Mouse (Mus musculus) liver, embryonic 14.5 days (tissue): ENCODE data around the gene Plg. TPM values are rescaled to one million over a fixed set of nuclear protein-coding genes. Genes with fewer than 3 reads are reported as not detected.

Experiments
- ATAC-seq: fragments of 200-750 bp; cut with Nextera tagmentation; 2 replicates; pipeline ENCODE4 v1.8.0; 2017; ENCODE audit warnings: moderate number of reproducible peaks, mild to moderate bottlenecking, moderate library complexity; ENCODE audit not compliant: insufficient read depth
- DNase-seq, 3 experiments: peaks; one replicate each; pipeline ENCODE4 v3.0.0-alpha.2; 2012 to 2013; ENCODE audit warnings: low read depth in 3 of 3, low spot score in 3 of 3
- H3K27ac ChIP-seq: fragments of 300-500 bp; sonication (generic); 2 replicates; pipeline ENCODE4 v1.5.1; 2014; ENCODE audit warnings: moderate library complexity, mild to moderate bottlenecking, control low read depth, inconsistent platforms
- H3K27me3 ChIP-seq: fragments of 300-500 bp; sonication (generic); 2 replicates; pipeline ENCODE4 v1.6.1; 2014; ENCODE audit warnings: mild to moderate bottlenecking, low read length, moderate library complexity; ENCODE audit not compliant: control insufficient read depth, insufficient read depth
- H3K36me3 ChIP-seq: fragments of 300-500 bp; sonication (generic); replicated peaks from 2 replicates; pipeline ENCODE4 v1.6.1; 2014; ENCODE audit warnings: low read depth; ENCODE audit not compliant: control insufficient read depth, insufficient read depth
- H3K4me1 ChIP-seq, 2 experiments: fragments of 200-500 bp in 1 of 2; fragments of 300-500 bp in 1 of 2; sonication (generic) in 1 of 2; replicated peaks; 2 replicates each; pipeline ENCODE4 v1.6.1; 2012 to 2014; ENCODE audit warnings: antibody characterized with exemption in 1 of 2, inconsistent platforms in 1 of 2, low read length in 1 of 2; ENCODE audit not compliant: control insufficient read depth in 2 of 2, insufficient read depth in 2 of 2
- H3K4me2 ChIP-seq: fragments of 300-500 bp; sonication (generic); 2 replicates; pipeline ENCODE4 v1.6.1; 2014; ENCODE audit warnings: low read depth, mild to moderate bottlenecking, control low read depth, moderate library complexity
- H3K4me3 ChIP-seq, 2 experiments: fragments of 200-500 bp in 1 of 2; fragments of 300-500 bp in 1 of 2; sonication (generic) in 1 of 2; 2 replicates each; pipeline ENCODE4 v1.5.1; 2012 to 2014; ENCODE audit warnings: low read depth in 2 of 2, low read length in 2 of 2, mild to moderate bottlenecking in 2 of 2, control low read depth in 1 of 2, inconsistent platforms in 1 of 2, moderate library complexity in 1 of 2; ENCODE audit not compliant: insufficient read depth in 1 of 2
- H3K9ac ChIP-seq: fragments of 300-500 bp; sonication (generic); replicated peaks from 2 replicates; pipeline ENCODE4 v1.6.1; 2014; ENCODE audit warnings: mild to moderate bottlenecking, control low read depth, moderate library complexity
- H3K9me3 ChIP-seq: fragments of 300-500 bp; sonication (generic); 2 replicates; pipeline ENCODE4 v1.6.1; 2016; ENCODE audit warnings: low read length, mixed read lengths; ENCODE audit not compliant: control insufficient read depth
- CTCF ChIP-seq: IDR thresholded peaks from 2 replicates; pipeline ENCODE4 v1.5.1; 2016; ENCODE audit warnings: antibody characterized with exemption, low read depth, control low read depth
- EP300 ChIP-seq: IDR thresholded peaks from 2 replicates; pipeline ENCODE4 v1.6.1; 2016; ENCODE audit warnings: antibody characterized with exemption, low read depth
- WGBS: fragments of 180-500 bp; shearing (Covaris S2); extraction: QIAGEN DNeasy Blood & Tissue Kit; methylation state at CpG from one replicate; pipeline ENCODE4 v1.1.7; 2014; ENCODE audit not compliant: insufficient replicate concordance; 5-methylcytosine and 5-hydroxymethylcytosine counted together
- polyA plus RNA-seq, 2 experiments: library from polyadenylated mRNA; depleted of rRNA in 1 of 2; stranded (reverse) in 1 of 2; unstranded in 1 of 2; fragments of >200 nt; fragmentation: Nextera tagmentation in 1 of 2; extraction: Ambion mirVana in 1 of 2; gene quantifications; 2 replicates each; pipeline versions ENCODE4 v1.2.1 to v1.2.3; 2012 to 2014

The Plg gene
- polyA plus RNA-seq, 2 experiments = 200 to 202 TPM

- TF ChIP-seq CTCF (no peak), EP300 (no peak)
- Histone ChIP-seq H3K4me1 (no peaks in the 10 kb centered on the region), H3K36me3 (no peaks in the 10 kb centered on the region), H3K27ac (no peak overlapping the region), H3K27me3 (no peaks in the 10 kb centered on the region; the same call in 1 of the 2 replicates), H3K4me3 (no peak overlapping the region), H3K4me2 (no peak overlapping the region), H3K9ac (no peak overlapping the region), H3K9me3 (no peaks in the 10 kb centered on the region)
- WGBS = 47% methylated on average over 8 of the region's 8 CpGs
- ATAC-seq (no peak), DNase-seq (no peak)
Measured at GRCm38 (mm10) chr17:12364426-12364735, 14.0 kb upstream of the Plg start.

GRCm38 (mm10) chr17:12367373-12367930 is 11.0 kb upstream of the Plg start:
- no peaks in the 10 kb centered on the region for H3K36me3 ChIP-seq
- H3K9ac ChIP-seq = no peak overlapping the region
- ATAC-seq (no peak), DNase-seq (peak in 1 of 3 experiments; percentile 20)
- no peak overlapping the region for H3K4me3 ChIP-seq
- no peaks in the 10 kb centered on the region for H3K27me3 ChIP-seq
- H3K27ac ChIP-seq = no peak overlapping the region
- H3K9me3 ChIP-seq = no peaks in the 10 kb centered on the region
- 25% methylated on average over 5 of the region's 5 CpGs for WGBS
- H3K4me2 ChIP-seq = no peak overlapping the region
- TF ChIP-seq CTCF (peak; percentile 72), EP300 (no peak)
- peaks cover 5% of the 10 kb centered on the region in 2 experiments; a peak in 3 of 4 replicates for H3K4me1 ChIP-seq

- H3K36me3 ChIP-seq = no peaks in the 10 kb centered on the region
- peaks cover 5 to 10% of the 10 kb centered on the region in 2 experiments; a peak in 3 of 4 replicates for H3K4me1 ChIP-seq
- no peak overlapping the region for H3K4me3 ChIP-seq
- WGBS = 40% methylated on average over 5 of the region's 5 CpGs
- ATAC-seq = no peak
- TF ChIP-seq CTCF (no peak), EP300 (no peak)
- no peak for DNase-seq
- H3K27me3 ChIP-seq = no peaks in the 10 kb centered on the region
- no peak overlapping the region for H3K4me2 ChIP-seq
- H3K27ac ChIP-seq = no peak overlapping the region
- H3K9me3 ChIP-seq = no peaks in the 10 kb centered on the region
- no peak overlapping the region for H3K9ac ChIP-seq
Measured at GRCm38 (mm10) chr17:12369393-12369792, 9.0 kb upstream of the Plg start.

GRCm38 (mm10) chr17:12370289-12370688 is 8.1 kb upstream of the Plg start:
- no peaks in the 10 kb centered on the region for H3K36me3 ChIP-seq
- H3K27me3 ChIP-seq = no peaks in the 10 kb centered on the region
- ATAC-seq = no peak
- peaks cover 5 to 10% of the 10 kb centered on the region in 2 experiments; a peak in 3 of 4 replicates for H3K4me1 ChIP-seq
- WGBS = 53% methylated on average over 4 of the region's 4 CpGs
- H3K9ac ChIP-seq = no peak overlapping the region
- H3K4me2 ChIP-seq = no peak overlapping the region
- no peak overlapping the region for H3K27ac ChIP-seq
- H3K9me3 ChIP-seq = no peaks in the 10 kb centered on the region
- DNase-seq = no peak
- no peak overlapping the region for H3K4me3 ChIP-seq
- TF ChIP-seq CTCF (no peak), EP300 (no peak)

- ATAC-seq (no peak), DNase-seq (peak in 2 of 3 experiments; percentile 17 to 18)
- Histone ChIP-seq H3K4me3 (peak overlapping the region; percentile 6 to 29; a peak in 3 of 4 replicates), H3K9me3 (no peaks in the 10 kb centered on the region), H3K36me3 (no peaks in the 10 kb centered on the region), H3K27ac (no peak overlapping the region), H3K4me1 (peaks cover 5 to 10% of the 10 kb centered on the region in 2 experiments; a peak in 3 of 4 replicates), H3K27me3 (no peaks in the 10 kb centered on the region), H3K4me2 (peak overlapping the region; percentile 68), H3K9ac (0 out of 2 replicates have a peak overlapping the region, but pooled peaks have one; percentile 9)
- WGBS = 14% methylated on average over 10 of the region's 10 CpGs
- TF ChIP-seq CTCF (peak; percentile 55; the same call in 1 of the 2 replicates), EP300 (no peak)
Measured at GRCm38 (mm10) chr17:12371310-12371925, 7.0 kb upstream of the Plg start.
